Mouse (Mus musculus) kidney, adult 8-10 months (tissue): ENCODE measurements around the gene Olfr457.
"Not testable (repeated sequence)": the region's sequence is repeated elsewhere in the genome, so short reads cannot be mapped to it uniquely, and the experiment has no call there.

Experiments used
- DNase-seq, 2 experiments: peaks; one replicate each; pipeline ENCODE4 v3.0.0; 2022

The Olfr457 gene

GRCm38 (mm10) chr6:42476235-42476634, at the start of gene Olfr457:
Olfr457 (minus strand) TSS chr6:42476335.
- DNase-seq, result no peak

GRCm38 (mm10) chr6:42513461-42513860, 37.3 kb upstream of the Olfr457 start:
- DNase-seq, result no peak

- DNase-seq, result no peak
Measured at GRCm38 (mm10) chr6:42509311-42509710, 33.2 kb upstream of the Olfr457 start.

DNA sequence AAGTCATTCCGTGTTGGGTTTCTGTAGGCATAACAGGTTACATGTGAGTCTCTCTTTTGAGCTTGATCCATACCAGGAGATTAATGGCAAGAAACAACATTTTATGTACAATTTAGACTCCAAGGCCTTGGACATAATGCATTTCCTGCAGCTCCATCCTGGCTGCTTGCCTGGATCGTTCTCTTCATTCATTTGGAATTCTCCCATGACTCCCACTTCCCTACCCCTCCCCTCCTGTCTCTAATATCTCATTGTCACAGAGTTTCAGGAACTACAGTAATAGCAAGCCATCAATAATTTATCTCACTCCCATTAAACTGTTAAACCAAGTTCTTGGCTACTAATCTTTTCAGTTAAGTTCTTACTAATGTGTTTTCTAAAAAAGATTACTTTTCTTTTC, 27.3 kb upstream of the Olfr457 start:
- no peak for DNase-seq

DNA sequence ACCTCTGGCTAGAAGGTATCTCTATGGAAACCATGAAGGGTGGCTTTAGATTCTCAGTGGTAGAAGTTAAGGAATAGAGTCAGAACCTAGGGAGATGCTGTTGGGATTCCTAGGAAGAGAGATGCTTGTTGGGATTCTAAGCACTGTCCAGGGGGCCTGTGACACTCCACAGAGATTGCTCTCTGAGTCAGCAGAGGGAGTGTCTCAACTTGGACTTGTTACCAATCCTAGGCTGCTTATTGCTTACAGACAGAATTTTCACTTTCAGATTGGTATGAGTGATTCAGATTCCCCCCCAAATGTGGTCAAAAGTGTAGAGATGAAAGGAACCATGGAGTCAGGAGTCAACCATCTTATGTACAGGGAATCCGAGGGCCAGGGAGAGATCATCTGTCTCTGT, 13.6 kb upstream of the Olfr457 start:
- no peak for DNase-seq

DNA sequence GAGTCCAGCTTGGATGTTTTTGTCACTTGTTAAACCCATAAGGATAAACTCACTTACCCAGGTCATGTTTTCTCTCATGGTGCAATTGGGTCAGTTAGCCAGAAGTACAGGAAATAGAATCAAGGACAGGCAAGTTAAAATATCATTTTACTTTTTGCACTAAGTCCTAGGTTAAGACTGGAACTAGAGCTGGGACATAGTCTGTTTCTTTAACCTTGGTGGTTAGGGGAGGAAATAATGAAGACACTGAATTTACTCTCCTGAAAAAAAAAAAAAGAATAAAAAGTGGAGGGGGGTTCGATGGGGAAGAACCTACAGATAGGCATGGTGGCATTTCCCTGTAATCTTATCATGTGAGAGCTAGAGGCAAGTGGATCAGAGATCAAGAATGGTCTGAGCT, 11.0 kb upstream of the Olfr457 start, which contains the start of gene Olfr456:
Olfr456 (minus strand) TSS at position 101 of the 400 bp plus-strand sequence.
- no peak for DNase-seq

DNA sequence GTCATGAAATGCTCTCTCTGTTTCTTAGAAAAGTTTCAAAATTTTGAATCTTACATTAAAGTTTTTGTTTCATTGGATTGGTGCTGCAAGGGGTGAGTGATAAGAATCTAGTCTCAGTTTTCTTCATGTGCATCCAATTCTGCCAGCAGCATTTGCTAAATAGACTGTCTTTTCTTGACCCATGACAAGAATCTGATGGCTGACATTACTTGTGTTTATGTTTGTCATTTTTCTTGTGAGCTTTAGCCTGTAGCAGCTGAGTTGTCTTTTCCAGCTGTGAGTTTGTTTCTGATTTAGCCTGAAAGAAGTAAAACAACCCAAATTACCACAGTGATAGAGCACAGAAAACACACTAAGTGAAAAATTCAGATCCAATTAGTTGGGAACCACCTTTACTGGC, 8.5 kb upstream of the Olfr457 start:
- no peak for DNase-seq

DNA sequence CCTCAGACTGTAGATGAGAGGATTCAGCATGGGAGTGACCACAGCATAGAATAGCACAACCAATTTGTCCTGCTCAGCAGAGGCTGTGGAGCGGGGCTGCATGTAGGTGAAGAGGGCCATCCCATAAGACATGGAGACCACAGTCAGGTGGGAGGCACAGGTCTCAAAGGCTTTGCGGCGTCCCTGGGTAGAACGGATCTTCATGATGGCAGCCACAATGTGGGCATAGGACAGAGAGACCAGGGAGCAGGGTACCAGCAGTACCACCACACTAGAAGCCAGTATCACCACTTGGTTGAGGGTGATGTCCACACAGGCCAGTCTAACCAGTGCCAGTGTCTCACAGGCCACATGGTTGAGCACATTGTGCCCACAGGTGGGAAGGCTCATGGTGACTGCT, 4.8 kb downstream of the Olfr457 start:
- not testable (repeated sequence) for DNase-seq

- DNase-seq, result no peak
Measured at GRCm38 (mm10) chr6:42470542-42470941, 5.6 kb downstream of the Olfr457 start.

- DNase-seq, result no peak
Measured at GRCm38 (mm10) chr6:42465096-42465495, 11.0 kb downstream of the Olfr457 start, which contains the start of gene Olfr458. Olfr458 (minus strand) TSS chr6:42465196.

- no peak for DNase-seq
Measured at GRCm38 (mm10) chr6:42447381-42447780, 28.8 kb downstream of the Olfr457 start.

DNA sequence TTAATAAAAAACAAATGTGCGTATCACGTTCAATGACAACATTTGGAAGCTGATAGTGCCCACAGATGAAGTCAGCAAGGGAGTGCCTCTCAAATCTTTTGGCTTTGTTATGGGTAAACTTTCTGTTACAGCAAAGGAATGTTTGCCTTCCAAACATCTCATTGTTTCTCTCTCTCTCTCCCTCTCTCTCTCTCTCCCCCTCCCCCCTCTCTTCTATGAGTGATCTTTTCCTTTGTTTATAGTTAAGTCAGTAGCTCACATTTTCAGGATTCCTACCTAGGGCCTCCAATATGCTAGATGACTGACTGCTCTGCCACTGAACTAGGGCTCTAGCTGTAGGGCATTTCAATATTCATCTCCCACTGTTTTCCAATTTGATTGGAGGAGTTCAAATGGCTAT, 31.6 kb downstream of the Olfr457 start:
- DNase-seq, result no peak

DNA sequence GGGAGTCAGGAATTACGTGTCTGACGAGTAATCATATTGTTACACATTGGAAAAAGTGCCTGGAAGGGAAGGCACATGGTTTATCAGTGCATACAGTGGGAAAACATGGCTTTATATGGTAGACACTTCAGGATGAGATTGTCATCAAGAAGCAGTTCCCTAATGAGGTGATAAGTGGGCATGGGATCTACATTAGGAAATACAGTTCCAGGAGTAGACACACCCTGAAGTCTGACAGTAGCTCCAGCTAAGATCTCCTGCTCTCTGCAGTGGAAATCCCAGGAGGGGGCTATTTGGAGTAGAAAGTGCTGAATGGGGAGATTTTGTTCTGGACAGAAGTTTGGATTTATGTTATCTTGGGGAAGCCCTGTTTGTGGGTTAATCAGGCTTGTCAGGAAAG, 34.7 kb downstream of the Olfr457 start:
- DNase-seq, result no peak

DNA sequence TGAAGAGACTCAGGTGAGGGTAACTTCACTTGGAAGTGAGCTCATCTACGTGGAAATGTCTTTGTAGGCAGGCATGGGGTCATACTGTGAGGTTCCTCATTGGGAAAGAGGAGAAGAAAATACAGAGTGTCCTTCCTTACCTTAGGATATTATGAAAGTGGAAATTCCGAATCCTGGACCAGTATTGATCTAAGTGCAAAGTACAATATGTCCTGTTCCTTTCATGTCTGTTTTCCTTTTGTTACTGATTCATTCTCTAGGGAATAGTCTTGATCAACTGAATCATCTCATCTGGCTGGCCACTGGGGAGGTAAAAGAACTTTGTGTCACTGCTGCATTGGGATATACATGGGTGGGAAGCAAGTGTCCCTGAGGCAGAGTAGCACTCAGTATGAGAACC, 40.6 kb downstream of the Olfr457 start:
- no peak for DNase-seq

GRCm38 (mm10) chr6:42434446-42434845, 41.7 kb downstream of the Olfr457 start, which contains the start of gene Tas2r126:
Tas2r126 (plus strand) TSS chr6:42434535.
- DNase-seq, result peak in 1 of 2 experiments; percentile 7

DNA sequence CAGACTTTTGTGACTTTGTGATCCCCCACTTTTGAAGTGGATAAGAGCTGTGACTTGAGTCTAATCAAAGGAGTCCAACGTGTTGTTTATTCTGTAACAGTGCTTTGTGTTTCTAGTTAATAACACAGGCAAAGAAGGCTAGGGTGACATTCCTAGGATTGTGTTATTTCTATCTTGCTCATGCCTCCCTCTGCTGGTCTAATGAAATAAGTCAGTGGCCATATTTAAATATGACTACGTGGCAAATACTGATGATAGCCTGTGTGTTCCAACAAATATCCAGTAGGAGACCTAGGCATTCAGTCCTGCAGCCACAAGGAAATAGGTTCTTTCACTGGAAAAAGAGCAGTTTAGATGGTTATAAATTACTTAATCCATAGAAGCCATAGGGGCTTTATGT, 42.6 kb downstream of the Olfr457 start:
- no peak for DNase-seq

DNA sequence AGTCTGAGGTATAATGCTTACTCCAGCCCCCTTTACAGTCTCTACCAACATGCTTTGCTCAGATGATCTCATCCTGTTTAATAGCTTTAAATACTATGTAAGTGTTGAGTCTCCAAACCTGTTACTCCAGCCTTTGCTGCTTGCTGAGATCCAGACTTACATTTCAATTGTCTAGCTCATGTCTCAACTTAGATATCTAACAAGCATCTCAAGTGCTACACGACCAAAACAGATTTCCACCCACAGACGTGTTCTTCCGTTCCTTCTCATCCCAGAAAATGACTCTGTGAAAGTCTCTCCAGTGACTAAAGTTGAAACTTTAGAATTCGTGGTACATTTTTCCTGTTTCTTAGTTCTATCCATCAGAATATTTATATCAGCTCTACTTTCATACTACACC, 49.8 kb downstream of the Olfr457 start:
- DNase-seq, result no peak

GRCm38 (mm10) chr6:42424472-42424871, 51.7 kb downstream of the Olfr457 start:
- DNase-seq, result no peak

- no peak for DNase-seq
Measured at GRCm38 (mm10) chr6:42421439-42421838, 54.7 kb downstream of the Olfr457 start.

DNA sequence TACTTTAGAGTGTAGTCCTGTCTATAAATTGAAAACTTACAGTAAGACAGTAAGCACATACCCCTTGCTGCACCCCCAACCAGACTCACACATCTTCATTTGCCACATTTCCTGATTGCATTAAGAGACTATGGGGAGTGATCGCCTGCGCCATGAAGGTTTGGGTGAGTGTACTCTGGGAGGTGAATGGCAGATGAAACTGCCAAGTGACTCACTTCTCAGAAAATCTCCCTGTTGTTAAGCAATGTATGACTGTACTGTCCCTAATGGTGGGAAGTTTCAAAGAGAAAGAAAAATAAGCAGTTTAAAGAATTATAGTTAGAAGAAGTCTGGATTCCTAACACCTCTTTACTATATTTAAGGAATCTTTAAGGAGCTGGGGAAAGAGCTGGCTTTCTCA, 56.7 kb downstream of the Olfr457 start:
- DNase-seq, result no peak
